Mouse (Mus musculus): Measurements from ENCODE around the gene Vash2.

DNA sequence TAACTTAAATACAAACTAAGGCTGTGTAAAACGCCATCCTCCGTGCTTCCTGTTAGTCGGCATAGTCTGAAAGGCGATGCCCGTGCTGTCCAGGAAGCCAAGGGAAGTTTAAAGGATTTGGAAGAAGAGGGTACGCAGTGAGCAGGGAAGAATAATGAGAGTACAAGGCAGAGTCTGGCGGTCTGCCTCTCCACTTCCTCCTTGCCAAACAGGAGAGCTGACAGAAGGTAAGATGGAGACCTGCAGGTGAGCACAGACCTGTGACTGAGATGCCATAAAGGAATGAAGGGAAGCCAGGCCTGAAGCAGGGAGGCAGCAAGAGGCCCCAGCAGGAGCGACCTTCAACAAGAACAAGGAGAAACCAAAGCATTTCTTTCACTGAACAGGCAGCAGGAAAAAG, 4.9 kb downstream of the Vash2 start:
- no peak for TF ChIP-seq CTCF (conservative IDR thresholded peaks at IDR 0.05; ENCODE audit: insufficient read depth, insufficient read length, low read depth, low read length)
- TF ChIP-seq POLR2A (IDR thresholded peaks at IDR 0.05; ENCODE audit: low read depth, low read length): no peak
